Mouse (Mus musculus) heart, adult 18-20 months (tissue): ENCODE measurements around the gene Sh3tc1. TPM values are rescaled to one million over a fixed set of nuclear protein-coding genes. Genes with fewer than 3 reads are reported as not detected.

Source experiments
- DNase-seq, 2 experiments: peaks; one replicate each; pipeline ENCODE4 v3.0.0; 2021 to 2022; ENCODE audit warnings: mixed read lengths in 1 of 2
- total RNA-seq, 2 experiments: library from RNA; stranded (reverse); gene quantifications; 2 replicates each; pipeline ENCODE4 v1.2.3; 2021

Gene Sh3tc1
- total RNA-seq, 2 experiments from 2014 or later, result 8.2 to 10.3 TPM

GRCm38 (mm10) chr5:35685079-35685478 lies 54.7 kb downstream of the Sh3tc1 start:
- no peak for DNase-seq

GRCm38 (mm10) chr5:35680958-35681357 lies 58.8 kb downstream of the Sh3tc1 start:
- DNase-seq, result peak; percentile 61 to 79

GRCm38 (mm10) chr5:35679256-35680155 lies 60.3 kb downstream of the Sh3tc1 start, which contains the start of gene Htra3:
Gene Htra3, minus strand, starts transcription at chr5:35679782.
- peak; percentile 75 to 76 for DNase-seq

GRCm38 (mm10) chr5:35676964-35677363 lies 62.8 kb downstream of the Sh3tc1 start:
- DNase-seq, result no peak

- peak; percentile 68 to 75 for DNase-seq
Measured at GRCm38 (mm10) chr5:35674081-35674555, 65.7 kb downstream of the Sh3tc1 start.

GRCm38 (mm10) chr5:35673086-35673485 lies 66.7 kb downstream of the Sh3tc1 start:
- DNase-seq, result peak; percentile 84 to 94

- no peak for DNase-seq
Measured at GRCm38 (mm10) chr5:35672581-35672980, 67.2 kb downstream of the Sh3tc1 start.

GRCm38 (mm10) chr5:35671474-35671891 lies 68.3 kb downstream of the Sh3tc1 start:
- DNase-seq, result peak; percentile 86 to 92

GRCm38 (mm10) chr5:35670412-35670801 lies 69.4 kb downstream of the Sh3tc1 start:
- peak in 1 of 2 experiments; percentile 68 for DNase-seq

GRCm38 (mm10) chr5:35669747-35670411 lies 69.9 kb downstream of the Sh3tc1 start:
- DNase-seq, result no peak

- DNase-seq, result no peak
Measured at GRCm38 (mm10) chr5:35666152-35666551, 73.6 kb downstream of the Sh3tc1 start.

- DNase-seq, result no peak
Measured at GRCm38 (mm10) chr5:35662021-35662545, 77.7 kb downstream of the Sh3tc1 start.

- DNase-seq, result no peak
Measured at GRCm38 (mm10) chr5:35661210-35661609, 78.6 kb downstream of the Sh3tc1 start.

- DNase-seq, result no peak
Measured at GRCm38 (mm10) chr5:35659503-35659902, 80.3 kb downstream of the Sh3tc1 start.

GRCm38 (mm10) chr5:35655753-35656485 lies 83.9 kb downstream of the Sh3tc1 start:
- no peak for DNase-seq

- peak; percentile 71 to 81 for DNase-seq
Measured at GRCm38 (mm10) chr5:35653743-35654395, 85.9 kb downstream of the Sh3tc1 start.

GRCm38 (mm10) chr5:35652872-35653271 lies 86.9 kb downstream of the Sh3tc1 start:
- no peak for DNase-seq

- no peak for DNase-seq
Measured at GRCm38 (mm10) chr5:35652319-35652718, 87.5 kb downstream of the Sh3tc1 start.

- no peak for DNase-seq
Measured at GRCm38 (mm10) chr5:35648230-35648629, 91.6 kb downstream of the Sh3tc1 start.

GRCm38 (mm10) chr5:35647562-35647961 lies 92.2 kb downstream of the Sh3tc1 start:
- DNase-seq, result peak; percentile 77 to 89
